Mouse (Mus musculus): Measurements from ENCODE around the gene Sertad4. TPM values are rescaled to one million over a fixed set of nuclear protein-coding genes. Genes with fewer than 3 reads are reported as not detected.

Gene Sertad4
- polyA plus RNA-seq, 1 experiment from 2014 or later: 5.7 TPM

DNA sequence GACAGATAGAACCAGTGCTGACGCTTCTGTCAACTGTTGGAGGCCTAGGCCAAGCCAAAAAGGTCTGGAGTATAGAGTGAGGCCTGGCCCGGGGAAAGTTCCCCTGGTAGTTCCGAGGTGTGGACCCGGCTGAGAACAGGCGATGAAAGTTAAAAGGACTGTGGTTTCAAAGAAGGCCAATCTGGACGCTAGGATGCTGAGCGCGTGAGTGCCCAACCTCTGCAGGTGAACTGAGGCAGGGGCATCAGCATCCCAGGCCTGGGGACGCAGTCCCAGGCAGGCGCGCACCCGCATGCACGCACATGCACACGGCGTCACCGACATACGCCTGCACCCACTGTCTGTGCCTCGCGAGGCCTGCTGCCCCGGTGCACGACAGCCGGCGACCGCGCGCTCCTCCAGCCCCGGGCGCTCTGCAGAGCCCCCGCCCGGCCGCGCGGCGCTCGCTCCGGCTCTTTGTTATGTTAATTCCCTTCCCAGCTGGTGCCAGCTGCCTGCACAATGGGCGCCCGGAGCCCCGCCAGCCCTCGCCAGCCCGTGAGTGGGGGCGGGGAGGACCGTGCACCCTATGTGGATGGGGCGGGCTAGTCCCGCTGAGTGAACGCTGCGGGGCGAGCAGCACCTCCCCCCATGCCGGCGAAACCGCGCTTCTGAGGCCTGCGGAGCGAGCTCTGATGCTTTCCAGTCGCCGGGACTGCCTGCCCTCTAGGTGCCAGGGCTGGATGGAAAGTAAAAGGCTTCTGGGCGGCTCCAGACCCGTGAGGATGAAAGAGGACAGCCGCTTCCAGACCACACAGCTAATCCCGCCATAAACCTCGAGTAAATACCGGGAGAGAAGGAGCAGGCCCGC, 21.0 kb downstream of the Sertad4 start:
- peak overlapping the region; percentile 94 for H3K4me2 ChIP-seq (replicated peaks; ENCODE audit: low read depth)
- peak overlapping the region; percentile 43 for H3K4me3 ChIP-seq (ENCODE audit: low read depth, low read length)
- DNase-seq (ENCODE audit: low spot score): peak; percentile 73
- WGBS: 6% methylated on average over 49 of the region's 63 CpGs
- peak overlapping the region; percentile 69 for H3K27ac ChIP-seq (replicated peaks)
- H3K36me3 ChIP-seq (ENCODE audit: control insufficient read depth, insufficient read depth, low read length): no peaks in the 10 kb centered on the region
- H3K27me3 ChIP-seq (ENCODE audit: control insufficient read depth, insufficient read depth, low read length): no peaks in the 10 kb centered on the region
- H3K9ac ChIP-seq (ENCODE audit: low read length): peak overlapping the region; percentile 50
- H3K9me3 ChIP-seq (ENCODE audit: control insufficient read depth, low read length): no peaks in the 10 kb centered on the region
- peak; percentile 67 for ATAC-seq (ENCODE audit: low FRiP score, low TSS enrichment)
- TF ChIP-seq EP300 (optimal IDR thresholded peaks at IDR 0.05) (no peak), CTCF (IDR thresholded peaks at IDR 0.05; ENCODE audit: low read depth) (peak; percentile 12; the same call in 1 of the 2 replicates)
- no peaks in the 10 kb centered on the region for H3K4me1 ChIP-seq (replicated peaks; ENCODE audit: control insufficient read depth, insufficient read depth)

DNA sequence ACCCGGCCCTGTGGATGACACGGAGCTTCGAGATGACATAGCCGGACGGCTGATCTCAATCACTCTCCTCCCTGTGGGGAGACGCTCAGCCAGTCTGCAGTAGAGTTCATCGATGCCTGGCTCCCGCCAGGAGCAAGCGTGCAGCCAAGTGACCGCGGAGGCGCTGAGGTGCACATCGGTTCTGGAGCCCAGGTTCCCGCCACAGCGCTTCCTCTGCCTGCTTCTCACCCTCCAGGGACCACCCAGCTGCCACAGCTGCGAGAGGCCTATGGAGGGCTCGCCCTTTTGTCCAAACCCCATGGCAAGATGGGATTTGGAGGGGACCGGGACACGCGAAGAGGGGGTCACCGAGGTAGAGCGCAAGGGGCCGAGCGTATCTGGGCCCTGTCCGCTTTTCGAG, 22.0 kb downstream of the Sertad4 start:
- Histone ChIP-seq H3K4me1 (replicated peaks; ENCODE audit: control insufficient read depth, insufficient read depth) (no peaks in the 10 kb centered on the region), H3K4me3 (ENCODE audit: low read depth, low read length) (no peak overlapping the region), H3K4me2 (replicated peaks; ENCODE audit: low read depth) (no peak overlapping the region), H3K36me3 (ENCODE audit: control insufficient read depth, insufficient read depth, low read length) (no peaks in the 10 kb centered on the region), H3K27ac (replicated peaks) (no peak overlapping the region), H3K9ac (ENCODE audit: low read length) (no peak overlapping the region), H3K27me3 (ENCODE audit: control insufficient read depth, insufficient read depth, low read length) (no peaks in the 10 kb centered on the region), H3K9me3 (ENCODE audit: control insufficient read depth, low read length) (no peaks in the 10 kb centered on the region)
- WGBS: 57% methylated on average over 26 of the region's 26 CpGs
- no peak for DNase-seq (ENCODE audit: low spot score)
- TF ChIP-seq CTCF (IDR thresholded peaks at IDR 0.05; ENCODE audit: low read depth): no peak
- TF ChIP-seq EP300 (optimal IDR thresholded peaks at IDR 0.05): no peak
- ATAC-seq (ENCODE audit: low FRiP score, low TSS enrichment): no peak

- no peak overlapping the region for H3K4me2 ChIP-seq (replicated peaks; ENCODE audit: low read depth)
- no peak overlapping the region for H3K4me3 ChIP-seq (ENCODE audit: low read depth, low read length)
- H3K27me3 ChIP-seq (ENCODE audit: control insufficient read depth, insufficient read depth, low read length): no peaks in the 10 kb centered on the region
- no peak for ATAC-seq (ENCODE audit: low FRiP score, low TSS enrichment)
- H3K9me3 ChIP-seq (ENCODE audit: control insufficient read depth, low read length): no peaks in the 10 kb centered on the region
- no peak overlapping the region for H3K9ac ChIP-seq (ENCODE audit: low read length)
- H3K4me1 ChIP-seq (replicated peaks; ENCODE audit: control insufficient read depth, insufficient read depth): no peaks in the 10 kb centered on the region
- H3K27ac ChIP-seq (replicated peaks): no peak overlapping the region
- no peak for DNase-seq (ENCODE audit: low spot score)
- 71% methylated on average over 4 of the region's 4 CpGs for WGBS
- no peaks in the 10 kb centered on the region for H3K36me3 ChIP-seq (ENCODE audit: control insufficient read depth, insufficient read depth, low read length)
- TF ChIP-seq CTCF (IDR thresholded peaks at IDR 0.05; ENCODE audit: low read depth): no peak
- TF ChIP-seq EP300 (optimal IDR thresholded peaks at IDR 0.05): no peak
These were observed 22.5 kb downstream of the Sertad4 start for GRCm38 (mm10) chr1:192833097-192833496.

DNA sequence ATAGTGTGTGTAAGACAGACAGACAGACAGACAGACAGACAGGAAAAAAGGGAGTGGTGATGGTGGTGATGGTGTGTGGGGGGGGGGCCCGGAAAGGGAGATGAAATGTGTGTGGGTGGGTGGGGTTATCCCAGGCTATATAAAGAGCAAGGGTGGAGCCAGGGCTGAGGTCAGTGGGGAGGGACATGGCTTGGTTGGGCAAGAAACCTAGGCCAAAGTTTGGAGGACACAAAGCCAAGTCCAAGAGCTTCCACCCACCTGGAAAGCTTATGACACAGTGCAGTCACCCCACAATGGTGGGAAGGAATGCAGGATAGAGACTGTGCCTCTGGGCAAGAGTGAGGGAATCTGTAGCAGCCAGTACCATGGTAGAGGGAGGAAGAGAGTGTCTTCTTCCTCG, 23.2 kb downstream of the Sertad4 start:
- no peak for TF ChIP-seq CTCF (IDR thresholded peaks at IDR 0.05; ENCODE audit: low read depth)
- no peak for TF ChIP-seq EP300 (optimal IDR thresholded peaks at IDR 0.05)
- Histone ChIP-seq H3K9ac (ENCODE audit: low read length) (no peak overlapping the region), H3K27ac (replicated peaks) (no peak overlapping the region), H3K36me3 (ENCODE audit: control insufficient read depth, insufficient read depth, low read length) (no peaks in the 10 kb centered on the region), H3K4me3 (ENCODE audit: low read depth, low read length) (no peak overlapping the region), H3K27me3 (ENCODE audit: control insufficient read depth, insufficient read depth, low read length) (no peaks in the 10 kb centered on the region), H3K4me1 (replicated peaks; ENCODE audit: control insufficient read depth, insufficient read depth) (no peaks in the 10 kb centered on the region), H3K9me3 (ENCODE audit: control insufficient read depth, low read length) (no peaks in the 10 kb centered on the region), H3K4me2 (replicated peaks; ENCODE audit: low read depth) (no peak overlapping the region)
- ATAC-seq (ENCODE audit: low FRiP score, low TSS enrichment): no peak
- no peak for DNase-seq (ENCODE audit: low spot score)
- 71% methylated on average over 2 of the region's 2 CpGs for WGBS

- no peak for DNase-seq (ENCODE audit: low spot score)
- no peak overlapping the region for H3K4me3 ChIP-seq (ENCODE audit: low read depth, low read length)
- peak overlapping the region; percentile 77 for H3K27ac ChIP-seq (replicated peaks)
- peak; percentile 64; the same call in 1 of the 2 replicates for ATAC-seq (ENCODE audit: low FRiP score, low TSS enrichment)
- 41% methylated on average over 6 of the region's 6 CpGs for WGBS
- H3K4me2 ChIP-seq (replicated peaks; ENCODE audit: low read depth): no peak overlapping the region
- no peaks in the 10 kb centered on the region for H3K36me3 ChIP-seq (ENCODE audit: control insufficient read depth, insufficient read depth, low read length)
- H3K9me3 ChIP-seq (ENCODE audit: control insufficient read depth, low read length): no peaks in the 10 kb centered on the region
- no peaks in the 10 kb centered on the region for H3K4me1 ChIP-seq (replicated peaks; ENCODE audit: control insufficient read depth, insufficient read depth)
- H3K27me3 ChIP-seq (ENCODE audit: control insufficient read depth, insufficient read depth, low read length): no peaks in the 10 kb centered on the region
- H3K9ac ChIP-seq (ENCODE audit: low read length): no peak overlapping the region
- TF ChIP-seq EP300 (optimal IDR thresholded peaks at IDR 0.05) (no peak), CTCF (IDR thresholded peaks at IDR 0.05; ENCODE audit: low read depth) (no peak)
These were observed 25.1 kb downstream of the Sertad4 start for GRCm38 (mm10) chr1:192830444-192830843.

GRCm38 (mm10) chr1:192828928-192829327, 26.6 kb downstream of the Sertad4 start:
- WGBS: 62% methylated on average over 7 of the region's 7 CpGs
- Histone ChIP-seq H3K9ac (ENCODE audit: low read length) (no peak overlapping the region), H3K4me3 (ENCODE audit: low read depth, low read length) (no peak overlapping the region), H3K4me2 (replicated peaks; ENCODE audit: low read depth) (no peak overlapping the region), H3K27ac (replicated peaks) (no peak overlapping the region), H3K27me3 (ENCODE audit: control insufficient read depth, insufficient read depth, low read length) (no peaks in the 10 kb centered on the region), H3K36me3 (ENCODE audit: control insufficient read depth, insufficient read depth, low read length) (no peaks in the 10 kb centered on the region), H3K9me3 (ENCODE audit: control insufficient read depth, low read length) (no peaks in the 10 kb centered on the region), H3K4me1 (replicated peaks; ENCODE audit: control insufficient read depth, insufficient read depth) (no peaks in the 10 kb centered on the region)
- DNase-seq (ENCODE audit: low spot score): no peak
- ATAC-seq (ENCODE audit: low FRiP score, low TSS enrichment): no peak
- TF ChIP-seq CTCF (IDR thresholded peaks at IDR 0.05; ENCODE audit: low read depth) (no peak), EP300 (optimal IDR thresholded peaks at IDR 0.05) (no peak)
